In the genomic region with DNA sequence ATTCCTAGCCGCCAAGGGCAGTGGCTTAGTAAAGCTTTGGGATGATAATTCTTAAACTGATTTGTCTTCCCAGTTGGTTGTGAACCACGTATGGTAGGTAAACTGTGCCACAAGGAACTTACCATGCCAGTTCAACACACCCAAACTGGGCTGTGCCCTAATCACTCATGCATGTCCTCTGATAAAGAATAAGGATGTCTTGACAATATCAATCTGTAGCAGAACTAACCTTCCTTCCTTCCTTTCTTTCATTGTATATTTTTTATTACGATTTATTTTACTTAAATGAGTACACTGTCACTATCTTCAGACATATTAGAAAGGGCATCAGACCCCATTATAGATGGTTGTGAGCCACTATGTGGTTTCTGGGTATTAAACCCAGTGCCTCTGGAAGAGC, we compare ENCODE assay signal across 16 mouse cellular contexts.
"Had no signal": no experiment of that assay in that cellular context is flagged by ENCODE, and none has a peak within 500 bp of the region (broad histone marks: within the 10 kb centered on the region; RNA-seq: fewer than 3 reads in every experiment).

No protein-coding gene starts in this region.

- H3K27ac ChIP-seq: neural tube, embryonic 13.5 days; neural tube, embryonic 15.5 days; stomach, embryonic 15.5 days; stomach, postnatal 0 days had no signal

- H3K4me3 ChIP-seq: neural tube, embryonic 13.5 days; neural tube, embryonic 15.5 days; stomach, embryonic 15.5 days had no signal

- H3K36me3 ChIP-seq: neural tube, embryonic 13.5 days; neural tube, embryonic 15.5 days; stomach, embryonic 15.5 days had no signal

- H3K27me3 ChIP-seq: neural tube, embryonic 13.5 days; neural tube, embryonic 15.5 days; stomach, embryonic 15.5 days had no signal

- H3K4me1 ChIP-seq: neural tube, embryonic 13.5 days; neural tube, embryonic 15.5 days; stomach, embryonic 15.5 days had no signal

- H3K4me2 ChIP-seq: neural tube, embryonic 13.5 days; neural tube, embryonic 15.5 days; stomach, embryonic 15.5 days had no signal

- DNase-seq: retina, postnatal 1 day; right cerebral cortex, adult 18-20 months; right cerebral cortex, postnatal 14 days; right cerebral cortex, postnatal 25 days; right cerebral cortex, postnatal 4 days; spleen, adult 18-20 months; thymus, adult 18-20 months; thymus, adult 2 months; thymus, postnatal 14 days; thymus, postnatal 25 days; thymus, postnatal 36 days; thymus, postnatal 4 days had no signal

- H3K9me3 ChIP-seq: neural tube, embryonic 13.5 days; neural tube, embryonic 15.5 days; stomach, embryonic 15.5 days had no signal

- H3K9ac ChIP-seq: neural tube, embryonic 13.5 days; neural tube, embryonic 15.5 days; stomach, embryonic 15.5 days had no signal
